Comparison of ENCODE assay signal across 8 mouse cellular contexts in genomic region chr5:138658922-138659321, GRCm38 (mm10). TPM values are rescaled to one million over a fixed set of nuclear protein-coding genes. Genes with fewer than 3 reads are reported as not detected.
DNase-seq lines count a peak whose midpoint lies in the region; ATAC-seq and TF ChIP-seq lines count a peak whose summit lies in the region.

No protein-coding gene starts in this region.

- TF ChIP-seq CTCF in stomach, postnatal 0 days (IDR thresholded peaks at IDR 0.05; ENCODE audit: low read depth) = peak; percentile 94

- no peaks in the 10 kb centered on the region for H3K4me1 ChIP-seq in intestine, embryonic 14.5 days (replicated peaks; ENCODE audit: control insufficient read depth, insufficient read depth, low read length)
- no peaks in the 10 kb centered on the region for H3K4me1 ChIP-seq in intestine, embryonic 15.5 days (replicated peaks)
- H3K4me1 ChIP-seq in stomach, postnatal 0 days (replicated peaks; ENCODE audit: control insufficient read depth, insufficient read depth) = no peaks in the 10 kb centered on the region

- H3K27ac ChIP-seq in intestine, embryonic 14.5 days (ENCODE audit: low read depth) = no peak overlapping the region
- H3K27ac ChIP-seq in intestine, embryonic 15.5 days = no peak overlapping the region
- H3K27ac ChIP-seq in stomach, postnatal 0 days (replicated peaks) = no peak overlapping the region

- H3K9me3 ChIP-seq in intestine, embryonic 14.5 days (ENCODE audit: control insufficient read depth, low read length) = no peaks in the 10 kb centered on the region
- H3K9me3 ChIP-seq in intestine, embryonic 15.5 days = no peaks in the 10 kb centered on the region
- H3K9me3 ChIP-seq in stomach, postnatal 0 days (ENCODE audit: control insufficient read depth, low read length) = no peaks in the 10 kb centered on the region

- no peak; the same call in 1 of the 2 replicates for ATAC-seq in intestine, embryonic 14.5 days (replicated peaks; ENCODE audit: low FRiP score, low TSS enrichment, low read depth)
- no peak for ATAC-seq in intestine, embryonic 15.5 days
- ATAC-seq in megakaryocyte-erythroid progenitor cell, adult 5-6 weeks (replicated peaks; ENCODE audit: low FRiP score, low TSS enrichment, poor library complexity, severe bottlenecking) = peak; percentile 89
- peak; percentile 69; the same call in 1 of the 2 replicates for ATAC-seq in stomach, postnatal 0 days (ENCODE audit: low FRiP score, low TSS enrichment)

- no peak overlapping the region for H3K4me2 ChIP-seq in intestine, embryonic 14.5 days (ENCODE audit: low read length)
- H3K4me2 ChIP-seq in intestine, embryonic 15.5 days (replicated peaks) = no peak overlapping the region
- H3K4me2 ChIP-seq in stomach, postnatal 0 days (replicated peaks; ENCODE audit: low read depth) = no peak overlapping the region

- intact Hi-C loops in gastrocnemius, postnatal 14 days (cut with DNase I; ENCODE audit: low total_unique reads) = no loop called here

- H3K36me3 ChIP-seq in intestine, embryonic 14.5 days (ENCODE audit: control insufficient read depth, insufficient read depth, low read length) = no peaks in the 10 kb centered on the region
- no peaks in the 10 kb centered on the region for H3K36me3 ChIP-seq in intestine, embryonic 15.5 days
- no peaks in the 10 kb centered on the region for H3K36me3 ChIP-seq in stomach, postnatal 0 days (ENCODE audit: control insufficient read depth, insufficient read depth, low read length)

- no peak for TF ChIP-seq EP300 in stomach, postnatal 0 days (optimal IDR thresholded peaks at IDR 0.05)

- no peak overlapping the region for H3K9ac ChIP-seq in intestine, embryonic 14.5 days (ENCODE audit: low read length)
- H3K9ac ChIP-seq in intestine, embryonic 15.5 days = no peak overlapping the region
- H3K9ac ChIP-seq in stomach, postnatal 0 days (ENCODE audit: low read length) = no peak overlapping the region

- H3K27me3 ChIP-seq in intestine, embryonic 14.5 days (replicated peaks; ENCODE audit: control insufficient read depth, insufficient read depth, low read length) = no peaks in the 10 kb centered on the region
- no peaks in the 10 kb centered on the region for H3K27me3 ChIP-seq in intestine, embryonic 15.5 days (replicated peaks)
- H3K27me3 ChIP-seq in stomach, postnatal 0 days (ENCODE audit: control insufficient read depth, insufficient read depth, low read length) = no peaks in the 10 kb centered on the region

- no peak overlapping the region for H3K4me3 ChIP-seq in intestine, embryonic 14.5 days (ENCODE audit: low read depth, low read length)
- no peak overlapping the region for H3K4me3 ChIP-seq in intestine, embryonic 15.5 days (replicated peaks)
- no peak overlapping the region for H3K4me3 ChIP-seq in stomach, postnatal 0 days (ENCODE audit: low read depth, low read length)

- DNase-seq in intestine, embryonic 14.5 days (ENCODE audit: low spot score) = peak; percentile 76
- DNase-seq in NIH3T3 (ENCODE audit: low read depth) = peak; percentile 85
- DNase-seq in cerebellum, adult 9-10 months = peak; percentile 36
- peak; percentile 24 for DNase-seq in gastrocnemius, postnatal 14 days
- DNase-seq in layer of hippocampus, adult 9-11 months = peak; percentile 9
- DNase-seq in stomach, postnatal 0 days (ENCODE audit: low spot score) = peak; percentile 73

- 11% methylated on average over 5 of the region's 5 CpGs for WGBS in intestine, embryonic 14.5 days
- 14% methylated on average over 5 of the region's 5 CpGs for WGBS in intestine, embryonic 15.5 days
- WGBS in stomach, postnatal 0 days = 6% methylated on average over 5 of the region's 5 CpGs

RNA-seq across cellular contexts. Expression of gene A430033K04Rik, which starts 36.3 kb away (rescaled TPM):
- 11.1 and 12.1 TPM in 2 replicates for polyA plus RNA-seq in intestine, embryonic 14.5 days (2014; fragmentation: Nextera tagmentation; extraction: Ambion mirVana)
- polyA plus RNA-seq in intestine, embryonic 15.5 days (2015; fragmentation: Nextera tagmentation; extraction: Ambion mirVana) = 10.7 and 10.9 TPM in 2 replicates
- total RNA-seq in gastrocnemius, postnatal 14 days (2021) = 1 to 10 TPM; 2.2 to 2.5 TPM
- total RNA-seq in megakaryocyte-erythroid progenitor cell, adult 5-6 weeks (2014; fragmentation: Nextera tagmentation) = 10.4 and 20.4 TPM in 2 replicates
- 15.2 and 23.7 TPM in 2 replicates for total RNA-seq in megakaryocyte-erythroid progenitor cell, adult 5-6 weeks (2017)
- 4.9 and 5.2 TPM in 2 replicates for polyA plus RNA-seq in stomach, postnatal 0 days (2015; fragmentation: Nextera tagmentation; extraction: Ambion mirVana)

RNA-seq across cellular contexts. Expression of gene Zfp68, which starts 39.4 kb away (rescaled TPM):
- polyA plus RNA-seq in intestine, embryonic 14.5 days (2014; fragmentation: Nextera tagmentation; extraction: Ambion mirVana) = 59.9 and 70.7 TPM in 2 replicates
- 49.1 and 53.9 TPM in 2 replicates for polyA plus RNA-seq in intestine, embryonic 15.5 days (2015; fragmentation: Nextera tagmentation; extraction: Ambion mirVana)
- total RNA-seq in gastrocnemius, postnatal 14 days (2021) = 10 to 100 TPM; 14.0 to 15.1 TPM
- 22.6 and 27.5 TPM in 2 replicates for total RNA-seq in megakaryocyte-erythroid progenitor cell, adult 5-6 weeks (2014; fragmentation: Nextera tagmentation)
- 54.6 and 76.1 TPM in 2 replicates for total RNA-seq in megakaryocyte-erythroid progenitor cell, adult 5-6 weeks (2017)
- 33.7 and 38.3 TPM in 2 replicates for polyA plus RNA-seq in stomach, postnatal 0 days (2015; fragmentation: Nextera tagmentation; extraction: Ambion mirVana)

Comparison
In these comparisons a context has a peak if more than half of its experiments do, and no peak if none do; other contexts are left out.
1. ATAC-seq: peak in megakaryocyte-erythroid progenitor cell, adult 5-6 weeks (single experiment) and stomach, postnatal 0 days (single experiment); none in intestine, embryonic 14.5 days (single experiment) and intestine, embryonic 15.5 days (single experiment).
2. DNase-seq: peak in every context shown above with its lines; median percentile 85 in NIH3T3; 76 in intestine, embryonic 14.5 days; 73 in stomach, postnatal 0 days; 36 in cerebellum, adult 9-10 months; 24 in gastrocnemius, postnatal 14 days; 9 in layer of hippocampus, adult 9-11 months.